Mouse (Mus musculus) forebrain, embryonic 16.5 days (tissue): ENCODE data around the gene Frmpd2. TPM values are rescaled to one million over a fixed set of nuclear protein-coding genes. Genes with fewer than 3 reads are reported as not detected.
A peak's percentile ranks its signal among the peaks of the same experiment; 100 is the strongest.

ENCODE experiments used
- ATAC-seq: fragments of 200-750 bp; cut with Nextera tagmentation; 2 replicates; pipeline ENCODE4 v1.8.0; 2017; ENCODE audit warnings: mild to moderate bottlenecking, moderate library complexity
- H3K27ac ChIP-seq: fragments of 300-500 bp; sonication (generic); 2 replicates; pipeline ENCODE4 v1.5.1; 2014; ENCODE audit warnings: low read length, control low read depth
- H3K27me3 ChIP-seq: fragments of 300-500 bp; sonication (generic); replicated peaks from 2 replicates; pipeline ENCODE4 v1.6.1; 2014; ENCODE audit warnings: low read length; ENCODE audit not compliant: control insufficient read depth, insufficient read depth
- H3K36me3 ChIP-seq: fragments of 300-500 bp; sonication (generic); 2 replicates; pipeline ENCODE4 v1.6.1; 2014; ENCODE audit not compliant: control insufficient read depth, insufficient read depth
- H3K4me1 ChIP-seq: fragments of 300-500 bp; sonication (generic); replicated peaks from 2 replicates; pipeline ENCODE4 v1.6.1; 2014; ENCODE audit warnings: low read length; ENCODE audit not compliant: control insufficient read depth, insufficient read depth
- H3K4me2 ChIP-seq: fragments of 300-500 bp; sonication (generic); 2 replicates; pipeline ENCODE4 v1.6.1; 2014; ENCODE audit warnings: mild to moderate bottlenecking, low read length, control low read depth
- H3K4me3 ChIP-seq: fragments of 300-500 bp; sonication (generic); replicated peaks from 2 replicates; pipeline ENCODE4 v1.5.1; 2014; ENCODE audit warnings: mild to moderate bottlenecking, low read length, control low read depth
- H3K9ac ChIP-seq: fragments of 300-500 bp; sonication (generic); replicated peaks from 2 replicates; pipeline ENCODE4 v1.6.1; 2014; ENCODE audit warnings: low read depth, low read length, control low read depth
- H3K9me3 ChIP-seq: fragments of 300-500 bp; sonication (generic); 2 replicates; pipeline ENCODE4 v1.6.1; 2016; ENCODE audit warnings: low read length; ENCODE audit not compliant: control insufficient read depth
- WGBS: fragments of 180-500 bp; shearing (Covaris S2); extraction: QIAGEN DNeasy Blood & Tissue Kit; methylation state at CpG from one replicate; pipeline ENCODE4 v1.1.7; 2014; 5-methylcytosine and 5-hydroxymethylcytosine counted together
- polyA plus RNA-seq: library from polyadenylated mRNA; unstranded; fragments of >200 nt; fragmentation: Nextera tagmentation; extraction: Ambion mirVana; gene quantifications from 2 replicates; pipeline ENCODE4 v1.2.1, GENCODE M21; 2015

The Frmpd2 gene
- polyA plus RNA-seq, 1 experiment from 2014 or later, result not detected

- 34% methylated on average over 12 of the region's 12 CpGs for whole genome bisulfite sequencing
- H3K4me2 ChIP-seq, result peak overlapping the region; percentile 43
Observed at GRCm38 (mm10) chr14:33525272-33525983, 53.9 kb downstream of the Frmpd2 start.

GRCm38 (mm10) chr14:33526621-33527020 is 55.1 kb downstream of the Frmpd2 start:
- peaks cover 20% of the 10 kb centered on the region for H3K4me1 ChIP-seq
- no peaks in the 10 kb centered on the region for H3K36me3 ChIP-seq
- H3K4me2 ChIP-seq, result no peak overlapping the region
- H3K27me3 ChIP-seq, result no peaks in the 10 kb centered on the region
- no peak overlapping the region for H3K9ac ChIP-seq
- 74% methylated on average over 2 of the region's 2 CpGs for WGBS
- no peak overlapping the region for H3K27ac ChIP-seq
- ATAC-seq, result no peak
- H3K9me3 ChIP-seq, result no peaks in the 10 kb centered on the region
- no peak overlapping the region for H3K4me3 ChIP-seq

More at GRCm38 (mm10) chr14:33525272-33525983, 53.9 kb downstream of the Frmpd2 start:
- peak overlapping the region; percentile 39; the same call in 1 of the 2 replicates for H3K9ac ChIP-seq
- peak overlapping the region; percentile 19 for H3K4me3 ChIP-seq
- H3K27me3 ChIP-seq, result no peaks in the 10 kb centered on the region
- no peaks in the 10 kb centered on the region for H3K9me3 ChIP-seq
- peak; percentile 95 for ATAC-seq
- peak overlapping the region; percentile 61 for H3K27ac ChIP-seq
- no peaks in the 10 kb centered on the region for H3K36me3 ChIP-seq
- H3K4me1 ChIP-seq, result peaks cover 20% of the 10 kb centered on the region

DNA sequence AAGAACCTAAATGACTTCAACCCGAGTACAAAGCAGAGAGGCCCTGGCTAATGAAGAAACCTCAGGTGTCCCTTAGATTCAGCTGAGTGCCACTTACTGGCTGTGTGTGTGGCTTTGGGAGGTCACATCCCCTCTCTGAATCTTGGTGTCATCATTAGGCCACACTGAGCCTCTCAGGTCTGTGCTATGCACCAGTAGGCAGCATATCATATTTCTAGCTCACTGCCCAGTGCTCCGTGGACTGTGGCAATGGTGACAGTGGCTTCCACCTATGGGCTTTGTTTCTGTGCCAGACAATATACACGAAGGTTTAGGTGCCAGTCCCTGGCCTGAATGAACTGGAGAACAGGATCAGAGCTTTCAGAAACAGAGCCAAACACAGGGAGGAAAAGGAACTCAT is 56.4 kb downstream of the Frmpd2 start:
- no peak for ATAC-seq
- Histone ChIP-seq H3K4me2 (no peak overlapping the region), H3K9ac (no peak overlapping the region), H3K27ac (no peak overlapping the region), H3K4me3 (no peak overlapping the region), H3K4me1 (peaks cover 20% of the 10 kb centered on the region), H3K27me3 (no peaks in the 10 kb centered on the region), H3K36me3 (no peaks in the 10 kb centered on the region), H3K9me3 (no peaks in the 10 kb centered on the region)
- WGBS, result 64% methylated on average over 3 of the region's 3 CpGs

GRCm38 (mm10) chr14:33531331-33531912 is 59.9 kb downstream of the Frmpd2 start:
- Histone ChIP-seq H3K27me3 (no peaks in the 10 kb centered on the region), H3K4me1 (peaks cover 6% of the 10 kb centered on the region), H3K9me3 (no peaks in the 10 kb centered on the region), H3K9ac (no peak overlapping the region), H3K4me2 (no peak overlapping the region), H3K4me3 (no peak overlapping the region), H3K27ac (peak overlapping the region; percentile 10), H3K36me3 (no peaks in the 10 kb centered on the region)
- WGBS, result 64% methylated on average over 8 of the region's 8 CpGs
- ATAC-seq, result peak; percentile 64

DNA sequence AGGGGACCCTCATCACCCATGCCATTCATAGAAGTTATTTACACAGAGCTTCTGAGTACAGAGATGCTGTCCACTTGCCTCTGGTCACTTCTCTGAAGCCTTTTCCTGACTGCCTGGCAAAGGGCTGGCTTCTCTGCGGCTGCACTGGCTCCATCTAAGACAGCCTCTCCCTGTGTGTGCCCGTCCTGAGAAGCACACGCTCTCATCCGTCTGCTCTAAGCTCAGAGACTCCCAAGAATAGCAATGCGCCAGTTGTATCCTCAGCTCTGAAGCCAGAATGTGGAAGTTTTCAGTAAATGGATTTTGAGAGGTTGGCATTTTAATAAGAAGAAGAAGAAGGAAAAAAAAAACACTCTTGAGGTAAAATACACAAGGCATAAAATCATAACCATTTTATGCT is 61.3 kb downstream of the Frmpd2 start:
- no peak overlapping the region for H3K9ac ChIP-seq
- no peak overlapping the region for H3K27ac ChIP-seq
- ATAC-seq, result no peak
- H3K4me2 ChIP-seq, result no peak overlapping the region
- no peaks in the 10 kb centered on the region for H3K9me3 ChIP-seq
- H3K36me3 ChIP-seq, result no peaks in the 10 kb centered on the region
- H3K27me3 ChIP-seq, result no peaks in the 10 kb centered on the region
- H3K4me3 ChIP-seq, result no peak overlapping the region
- 76% methylated on average over 5 of the region's 5 CpGs for WGBS
- peaks cover 6% of the 10 kb centered on the region for H3K4me1 ChIP-seq

GRCm38 (mm10) chr14:33533516-33533915 is 62.0 kb downstream of the Frmpd2 start:
- Histone ChIP-seq H3K27ac (no peak overlapping the region), H3K4me2 (no peak overlapping the region), H3K9me3 (no peaks in the 10 kb centered on the region), H3K27me3 (no peaks in the 10 kb centered on the region), H3K4me1 (peaks cover 6% of the 10 kb centered on the region), H3K36me3 (no peaks in the 10 kb centered on the region), H3K4me3 (no peak overlapping the region), H3K9ac (no peak overlapping the region)
- 50% methylated on average over 1 of the region's 1 CpGs for WGBS
- no peak for ATAC-seq

GRCm38 (mm10) chr14:33535317-33535716 is 63.8 kb downstream of the Frmpd2 start:
- Histone ChIP-seq H3K4me2 (no peak overlapping the region), H3K4me3 (no peak overlapping the region), H3K27me3 (no peaks in the 10 kb centered on the region), H3K36me3 (no peaks in the 10 kb centered on the region), H3K9me3 (no peaks in the 10 kb centered on the region), H3K4me1 (peaks cover 6% of the 10 kb centered on the region), H3K9ac (no peak overlapping the region), H3K27ac (no peak overlapping the region)
- ATAC-seq, result no peak
- 88% methylated on average over 6 of the region's 6 CpGs for WGBS

- Histone ChIP-seq H3K4me1 (peaks cover under 1% of the 10 kb centered on the region; the same call in 1 of the 2 replicates), H3K27ac (no peak overlapping the region), H3K4me2 (no peak overlapping the region), H3K36me3 (no peaks in the 10 kb centered on the region), H3K9ac (no peak overlapping the region), H3K9me3 (no peaks in the 10 kb centered on the region), H3K4me3 (no peak overlapping the region), H3K27me3 (no peaks in the 10 kb centered on the region)
- WGBS, result 86% methylated on average over 7 of the region's 7 CpGs
- no peak for ATAC-seq
Observed at GRCm38 (mm10) chr14:33539559-33540167, 68.2 kb downstream of the Frmpd2 start.

- Histone ChIP-seq H3K27ac (peak overlapping the region; percentile 75), H3K36me3 (no peaks in the 10 kb centered on the region), H3K9ac (no peak overlapping the region), H3K4me3 (no peak overlapping the region), H3K4me1 (peaks cover 19% of the 10 kb centered on the region), H3K27me3 (no peaks in the 10 kb centered on the region), H3K4me2 (no peak overlapping the region), H3K9me3 (no peaks in the 10 kb centered on the region)
- WGBS, result 66% methylated on average over 8 of the region's 8 CpGs
- peak; percentile 47 for ATAC-seq
Observed at GRCm38 (mm10) chr14:33545565-33546143, 74.2 kb downstream of the Frmpd2 start.
